Mouse (Mus musculus) heart, adult 8-10 months (tissue): ENCODE measurements around the gene Zfp219. TPM values are rescaled to one million over a fixed set of nuclear protein-coding genes. Genes with fewer than 3 reads are reported as not detected.
A peak's percentile ranks its signal among the peaks of the same experiment; 100 is the strongest.
"Not testable (repeated sequence)": the region's sequence is repeated elsewhere in the genome, so short reads cannot be mapped to it uniquely, and the experiment has no call there.

ENCODE experiments used
- DNase-seq: peaks from one replicate; pipeline ENCODE4 v3.0.0; 2022; ENCODE audit warnings: low spot score
- total RNA-seq, 4 experiments: library from RNA; stranded (reverse); gene quantifications; 2 replicates each; pipeline ENCODE4 v1.2.4; 2022

Gene Zfp219
- 10 to 100 TPM; 22.5 to 29.9 (median 24.6) TPM for total RNA-seq

- DNase-seq, result peak; percentile 87
These were observed at the start of gene Zfp219 for GRCm38 (mm10) chr14:52020486-52021137. TSS of gene Zfp219 (minus strand) at chr14:52020733.

GRCm38 (mm10) chr14:52066135-52066534 lies 45.6 kb upstream of the Zfp219 start:
- DNase-seq, result no peak

GRCm38 (mm10) chr14:52061798-52062197 lies 41.3 kb upstream of the Zfp219 start:
- no peak for DNase-seq

GRCm38 (mm10) chr14:52060800-52061199 lies 40.3 kb upstream of the Zfp219 start:
- DNase-seq, result no peak

GRCm38 (mm10) chr14:52059982-52060381 lies 39.4 kb upstream of the Zfp219 start:
- DNase-seq, result no peak

GRCm38 (mm10) chr14:52052720-52053119 lies 32.2 kb upstream of the Zfp219 start:
- not testable (repeated sequence) for DNase-seq

GRCm38 (mm10) chr14:52045966-52046565 lies 25.5 kb upstream of the Zfp219 start:
- no peak for DNase-seq

GRCm38 (mm10) chr14:52044901-52045678 lies 24.6 kb upstream of the Zfp219 start:
- no peak for DNase-seq

GRCm38 (mm10) chr14:52043446-52043845 lies 22.9 kb upstream of the Zfp219 start:
- peak; percentile 19 for DNase-seq

GRCm38 (mm10) chr14:52042359-52042758 lies 21.8 kb upstream of the Zfp219 start, which contains the start of gene Olfr221:
TSS of gene Olfr221 (minus strand) at chr14:52042459.
- not testable (repeated sequence) for DNase-seq

GRCm38 (mm10) chr14:52039332-52039731 lies 18.8 kb upstream of the Zfp219 start:
- DNase-seq, result no peak

GRCm38 (mm10) chr14:52035926-52036325 lies 15.4 kb upstream of the Zfp219 start:
- DNase-seq, result no peak

GRCm38 (mm10) chr14:52026342-52026741 lies 5.8 kb upstream of the Zfp219 start:
- DNase-seq, result no peak

GRCm38 (mm10) chr14:52024133-52024532 lies 3.6 kb upstream of the Zfp219 start:
- no peak for DNase-seq

- peak; percentile 87 for DNase-seq
These were observed 2.4 kb upstream of the Zfp219 start for GRCm38 (mm10) chr14:52022709-52023459.

GRCm38 (mm10) chr14:52022244-52022708 lies 1.7 kb upstream of the Zfp219 start:
- DNase-seq, result no peak

- DNase-seq, result no peak
These were observed 1.2 kb upstream of the Zfp219 start for GRCm38 (mm10) chr14:52021568-52022212.

- no peak for DNase-seq
These were observed 601 bp upstream of the Zfp219 start for GRCm38 (mm10) chr14:52021138-52021529.

- peak; percentile 97 for DNase-seq
These were observed 768 bp downstream of the Zfp219 start for GRCm38 (mm10) chr14:52019590-52020340.

- DNase-seq, result no peak
These were observed 1.4 kb downstream of the Zfp219 start for GRCm38 (mm10) chr14:52019051-52019589.
